Mouse (Mus musculus) cerebellum, adult 2 months (tissue): ENCODE data around the gene Fam136a. TPM values are rescaled to one million over a fixed set of nuclear protein-coding genes. Genes with fewer than 3 reads are reported as not detected.

ENCODE experiments used
- DNase-seq, 2 experiments: peaks; one replicate each; pipeline ENCODE4 v3.0.0; 2021
- H3K27ac ChIP-seq: fragments of 200-500 bp; 2 replicates; pipeline ENCODE4 v1.5.1; 2012; ENCODE audit warnings: low read length, control low read depth, inconsistent platforms; ENCODE audit not compliant: insufficient read depth
- H3K27me3 ChIP-seq: fragments of 200-500 bp; 2 replicates; pipeline ENCODE4 v1.6.1; 2012; ENCODE audit warnings: inconsistent platforms, mild to moderate bottlenecking, low read length, moderate library complexity; ENCODE audit not compliant: control insufficient read depth, insufficient read depth
- H3K4me1 ChIP-seq: fragments of 200-500 bp; 2 replicates; pipeline ENCODE4 v1.6.1; 2011; ENCODE audit warnings: low read length; ENCODE audit not compliant: control insufficient read depth, insufficient read depth
- H3K4me3 ChIP-seq: fragments of 200-500 bp; replicated peaks from 2 replicates; pipeline ENCODE3; 2011; ENCODE audit warnings: mild to moderate bottlenecking, low read depth, low read length, control low read depth; ENCODE audit not compliant: insufficient read depth
- CTCF ChIP-seq: fragments of 200-500 bp; IDR thresholded peaks from 2 replicates; pipeline ENCODE4 v1.5.1; 2011; ENCODE audit warnings: low read depth, mild to moderate bottlenecking, control low read depth, low read length, moderate library complexity, borderline replicate concordance; ENCODE audit not compliant: insufficient read depth
- POLR2A ChIP-seq: fragments of 200-500 bp; IDR thresholded peaks from 2 replicates; pipeline ENCODE4 v1.6.1; 2011; ENCODE audit warnings: low read length, control low read depth, borderline replicate concordance; ENCODE audit not compliant: insufficient read depth
- WGBS: fragments of 180-500 bp; shearing (Covaris S2); methylation state at CpG from one replicate; pipeline ENCODE4 v1.1.7; 2018; 5-methylcytosine and 5-hydroxymethylcytosine counted together
- polyA plus RNA-seq: library from polyadenylated mRNA; depleted of rRNA; stranded (reverse); fragments of >200 nt; gene quantifications from 2 replicates; pipeline ENCODE4 v1.2.3, GENCODE M21; 2012

Gene Fam136a
- polyA plus RNA-seq, 1 experiment = 22.4 TPM

DNA sequence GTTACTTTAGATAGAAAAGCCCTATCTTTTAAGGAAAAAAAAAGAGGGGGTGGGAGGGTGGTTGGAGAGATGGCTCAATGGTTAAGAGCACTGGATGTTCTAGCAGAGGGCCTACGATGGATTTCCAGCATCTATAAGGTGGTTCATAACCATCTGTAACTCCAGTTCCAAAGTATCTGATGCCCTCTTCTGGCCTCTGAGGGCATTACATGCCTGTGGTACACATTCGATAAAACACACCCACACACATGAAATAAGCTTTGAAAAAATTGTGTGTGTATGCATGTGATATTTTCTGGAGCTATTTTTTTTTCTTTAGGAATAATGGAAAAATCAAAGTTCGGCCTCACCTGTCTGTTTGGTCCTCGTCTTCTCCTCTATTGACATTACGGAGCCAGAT, 25.9 kb downstream of the Fam136a start:
- TF ChIP-seq CTCF (no peak), POLR2A (no peak)
- Histone ChIP-seq H3K4me3 (no peak overlapping the region), H3K27ac (no peak overlapping the region), H3K27me3 (no peaks in the 10 kb centered on the region), H3K4me1 (0 out of 2 replicates have a peak, but pooled peaks cover 3% of the 10 kb centered on the region)
- 93% methylated on average over 5 of the region's 5 CpGs for WGBS
- no peak for DNase-seq

DNA sequence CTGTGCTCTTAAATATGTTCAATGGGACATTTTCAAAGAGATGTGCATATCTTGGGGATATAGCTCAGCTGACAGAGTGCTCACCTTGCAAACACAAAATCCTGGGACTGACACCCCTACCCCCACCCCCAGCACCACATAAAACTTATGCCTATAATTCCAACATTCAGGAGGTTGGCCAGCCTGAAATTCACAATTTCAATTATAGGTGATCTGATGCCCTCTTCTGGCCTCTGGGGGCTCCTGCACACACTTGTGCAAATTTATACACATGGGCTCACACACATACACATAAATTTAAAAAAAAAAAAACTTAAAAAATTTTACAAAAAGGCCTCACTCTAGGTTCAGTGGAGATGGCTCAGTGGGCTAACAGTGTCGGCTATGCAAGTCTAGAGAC, 27.7 kb downstream of the Fam136a start:
- no peak for DNase-seq
- 89% methylated on average over 1 of the region's 1 CpGs for WGBS
- no peak overlapping the region for H3K27ac ChIP-seq
- no peak for TF ChIP-seq POLR2A
- TF ChIP-seq CTCF = no peak
- no peaks in the 10 kb centered on the region for H3K27me3 ChIP-seq
- H3K4me3 ChIP-seq = no peak overlapping the region
- peaks cover 3% of the 10 kb centered on the region; the same call in 1 of the 2 replicates for H3K4me1 ChIP-seq

DNA sequence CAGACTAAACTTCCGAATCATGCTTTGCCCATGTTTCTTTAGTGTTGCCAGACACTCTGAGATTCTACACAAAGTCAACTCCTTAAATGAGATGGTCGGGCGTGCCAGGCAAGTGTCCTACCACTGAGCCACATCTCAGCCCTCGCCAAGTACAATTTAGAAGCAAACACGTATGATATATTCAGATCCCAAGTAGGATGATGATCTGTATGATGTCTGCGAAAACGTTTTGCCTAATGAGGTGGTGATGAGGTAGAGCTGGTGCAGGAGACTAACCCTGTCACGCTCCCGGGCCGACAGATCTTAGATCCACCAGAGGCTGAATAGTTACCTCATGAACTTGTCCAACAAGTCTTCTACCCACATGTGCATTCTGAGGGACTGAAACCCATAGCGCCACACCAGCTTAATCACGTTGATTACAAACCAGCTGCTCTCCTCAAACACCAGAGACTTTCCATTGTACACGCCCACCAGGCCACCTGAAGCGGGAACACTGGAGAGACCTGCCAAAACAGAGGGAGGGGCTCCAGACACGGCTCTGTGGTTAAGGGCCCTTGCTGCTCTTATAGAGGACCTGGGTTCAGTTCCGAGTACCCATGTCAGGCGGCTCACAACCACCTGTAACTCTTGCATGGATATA, 28.8 kb downstream of the Fam136a start:
- WGBS = 89% methylated on average over 17 of the region's 17 CpGs
- DNase-seq = no peak
- Histone ChIP-seq H3K27me3 (no peaks in the 10 kb centered on the region), H3K27ac (no peak overlapping the region), H3K4me1 (peaks cover 3% of the 10 kb centered on the region; the same call in 1 of the 2 replicates), H3K4me3 (no peak overlapping the region)
- TF ChIP-seq POLR2A (no peak), CTCF (no peak)

DNA sequence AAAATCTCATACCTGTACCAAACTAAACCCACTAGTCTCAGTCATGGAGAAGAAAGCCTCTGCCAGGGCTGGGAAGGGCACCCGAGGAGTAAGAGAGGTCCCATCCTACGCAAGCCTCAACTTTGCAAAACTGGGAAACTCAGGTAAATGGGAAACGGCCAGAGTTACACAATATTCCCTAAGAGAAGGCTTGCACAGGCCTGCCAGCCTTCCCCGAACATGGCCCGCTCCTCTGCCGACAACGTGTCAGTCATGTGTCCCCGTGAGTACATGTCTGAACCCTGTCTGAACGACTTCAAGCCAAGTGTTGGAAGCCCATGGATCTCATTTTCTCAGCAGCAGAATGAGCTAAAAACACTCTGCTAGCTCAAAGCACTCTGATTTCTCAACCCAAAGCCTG, 29.6 kb downstream of the Fam136a start:
- H3K4me3 ChIP-seq = no peak overlapping the region
- H3K27me3 ChIP-seq = no peaks in the 10 kb centered on the region
- 78% methylated on average over 9 of the region's 9 CpGs for WGBS
- DNase-seq = no peak
- TF ChIP-seq POLR2A (no peak), CTCF (no peak)
- H3K27ac ChIP-seq = no peak overlapping the region
- H3K4me1 ChIP-seq = peaks cover 3% of the 10 kb centered on the region; the same call in 1 of the 2 replicates

DNA sequence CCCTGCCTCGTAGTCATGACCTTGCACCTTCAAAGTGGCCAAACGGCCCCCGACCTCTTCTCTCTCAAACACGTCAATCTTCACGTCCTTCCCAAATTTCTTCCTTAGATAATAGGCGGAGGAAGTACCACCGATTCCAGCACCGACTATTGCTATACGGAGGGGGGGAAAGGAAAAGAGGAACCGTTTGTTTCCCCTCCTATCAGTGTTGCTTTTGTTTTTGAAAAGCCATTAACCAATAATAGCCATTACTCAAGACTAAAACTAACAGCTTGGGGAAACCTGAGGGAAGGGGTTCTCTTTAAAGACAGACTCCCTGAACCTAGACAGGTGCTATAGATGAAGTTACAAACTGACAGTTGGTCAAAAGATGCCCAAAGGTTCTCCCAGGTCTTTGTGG, 30.5 kb downstream of the Fam136a start:
- TF ChIP-seq POLR2A = no peak
- TF ChIP-seq CTCF = no peak
- peak overlapping the region; percentile 87 for H3K4me3 ChIP-seq
- H3K4me1 ChIP-seq = peaks cover 3% of the 10 kb centered on the region; the same call in 1 of the 2 replicates
- no peak for DNase-seq
- WGBS = 6% methylated on average over 10 of the region's 10 CpGs
- peak overlapping the region; percentile 26 for H3K27ac ChIP-seq
- no peaks in the 10 kb centered on the region for H3K27me3 ChIP-seq

DNA sequence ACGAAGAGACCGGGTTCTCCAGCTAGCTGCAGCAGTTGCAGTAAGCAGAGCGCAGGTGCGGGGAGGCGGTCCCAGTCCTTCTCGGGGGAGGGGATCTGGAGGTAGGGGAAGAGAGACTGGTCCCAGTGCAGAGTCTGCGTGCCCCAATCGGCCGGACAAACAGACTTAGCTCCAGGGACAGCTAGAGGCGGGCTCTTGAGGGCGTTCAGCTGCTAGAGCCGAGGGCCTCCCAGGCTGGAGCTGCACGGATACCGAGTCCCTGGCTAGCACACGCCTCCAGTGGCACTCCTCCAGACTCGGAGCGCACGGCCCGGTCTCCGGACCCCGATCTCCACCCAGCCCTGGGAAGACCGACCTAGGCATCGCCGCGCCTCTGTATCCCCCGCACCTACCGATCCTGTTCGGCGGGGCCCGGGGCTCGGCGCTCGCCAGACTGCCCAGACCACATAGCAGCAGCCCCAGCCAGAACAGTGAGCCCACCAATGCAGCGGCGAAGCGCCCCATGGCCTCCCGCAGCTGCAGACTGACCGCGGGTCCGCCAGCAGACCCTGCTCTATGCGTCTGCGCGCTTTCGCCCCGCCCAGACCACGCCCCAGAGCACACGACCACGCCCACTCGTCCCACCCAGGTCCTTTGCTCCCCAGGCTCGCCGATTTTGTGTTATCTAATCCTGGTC, 31.3 kb downstream of the Fam136a start, which contains the start of gene Pcyox1:
TSS of gene Pcyox1 (minus strand) at position 574 of the 676 bp plus-strand sequence.
- Histone ChIP-seq H3K4me3 (peak within 1 kb of the TSS; percentile 87), H3K4me1 (peaks cover 3% of the 10 kb centered on the region; the same call in 1 of the 2 replicates), H3K27me3 (no peaks in the 10 kb centered on the region), H3K27ac (peak within 1 kb of the TSS; percentile 78)
- DNase-seq = peak; percentile 90 to 93
- under 1% methylated on average over 51 of the region's 51 CpGs for WGBS
- TF ChIP-seq CTCF (no peak), POLR2A (peak; percentile 91)

DNA sequence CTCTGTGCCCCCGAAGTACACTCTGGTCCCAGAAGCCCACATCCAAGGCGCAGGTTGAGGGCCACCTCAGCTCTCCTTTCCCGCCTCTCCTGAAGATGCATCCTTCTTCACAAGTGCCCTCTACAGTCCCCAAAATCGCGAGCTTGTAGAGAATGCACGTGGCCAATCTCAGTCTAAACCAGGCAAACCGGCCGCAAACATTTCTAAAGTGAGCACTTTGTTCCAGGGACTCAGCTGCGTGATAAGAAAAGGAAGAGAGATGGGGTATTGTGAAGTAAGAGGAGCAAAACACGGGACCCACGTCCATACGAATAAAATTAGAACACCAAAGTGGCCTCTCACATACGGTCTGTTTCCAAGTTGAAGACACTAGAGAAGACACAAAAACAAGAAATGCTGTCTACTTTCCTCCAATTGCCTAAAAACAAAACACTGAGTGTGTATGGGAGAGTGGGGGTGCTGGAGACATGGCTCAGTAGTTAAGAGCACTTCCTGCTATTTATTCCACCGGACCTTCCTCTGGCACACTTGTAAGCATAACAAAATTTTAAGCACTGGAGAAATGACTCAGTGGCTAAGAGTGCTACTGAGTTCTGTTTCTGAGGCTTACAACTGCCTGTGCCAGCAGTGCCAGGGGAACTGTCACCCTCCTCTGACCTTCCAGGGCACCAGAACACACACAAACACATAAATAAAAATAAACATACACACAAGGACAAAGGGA, 32.0 kb downstream of the Fam136a start:
- WGBS = 3% methylated on average over 14 of the region's 14 CpGs
- peaks cover 3% of the 10 kb centered on the region; the same call in 1 of the 2 replicates for H3K4me1 ChIP-seq
- H3K27me3 ChIP-seq = no peaks in the 10 kb centered on the region
- DNase-seq = no peak
- TF ChIP-seq CTCF (no peak), POLR2A (no peak)
- H3K4me3 ChIP-seq = peak overlapping the region; percentile 87
- no peak overlapping the region for H3K27ac ChIP-seq
